Mouse (Mus musculus) liver, embryonic 14.5 days (tissue): ENCODE data around the gene Ppp1r16b.

Experiments
- CTCF ChIP-seq: IDR thresholded peaks from 2 replicates; pipeline ENCODE4 v1.5.1; 2016; ENCODE audit warnings: antibody characterized with exemption, low read depth, control low read depth
- EP300 ChIP-seq: IDR thresholded peaks from 2 replicates; pipeline ENCODE4 v1.6.1; 2016; ENCODE audit warnings: antibody characterized with exemption, low read depth

- no peak for TF ChIP-seq CTCF
- TF ChIP-seq EP300 = no peak
Measured at GRCm38 (mm10) chr2:158699908-158700307, 34.7 kb downstream of the Ppp1r16b start.
